ENCODE assay signal across 8 mouse cellular contexts in the genomic region with DNA sequence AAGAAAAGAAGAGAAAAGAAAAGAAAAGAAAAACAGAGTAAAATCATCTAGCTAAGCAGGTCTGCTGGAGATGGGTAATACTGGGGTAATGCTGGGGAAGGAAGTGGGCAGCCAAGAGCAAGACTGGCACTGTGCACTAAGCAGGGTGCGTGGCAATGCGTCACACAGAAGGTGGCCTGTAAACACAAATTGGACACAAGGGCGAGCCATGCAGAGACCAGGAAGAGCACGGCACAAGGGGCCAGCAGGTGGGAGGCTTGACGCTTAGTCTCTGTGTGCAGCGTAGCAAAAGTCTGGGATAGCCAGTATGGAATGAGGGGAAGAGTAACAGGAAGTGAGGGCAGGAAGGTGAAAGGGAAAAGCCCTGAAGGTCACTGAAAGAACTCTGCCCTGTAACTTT. TPM values are rescaled to one million over a fixed set of nuclear protein-coding genes. Genes with fewer than 3 reads are reported as not detected.
DNase-seq lines count a peak whose midpoint lies in the region; ATAC-seq and TF ChIP-seq lines count a peak whose summit lies in the region.
"Had no signal": no experiment of that assay in that cellular context is flagged by ENCODE, and none has a peak within 500 bp of the region (broad histone marks: within the 10 kb centered on the region; RNA-seq: fewer than 3 reads in every experiment).

No protein-coding gene starts in this region.

- peak overlapping the region; percentile 50 for H3K4me2 ChIP-seq in liver, postnatal 0 days (ENCODE audit: low read depth, low read length)
- H3K4me2 ChIP-seq: embryonic facial prominence, embryonic 13.5 days had no signal

- peak; percentile 8 for DNase-seq in urinary bladder, postnatal 14 days (ENCODE audit: low spot score)
- DNase-seq in urinary bladder, adult 2 months (ENCODE audit: low spot score), result no peak
- no peak for DNase-seq in embryonic facial prominence, embryonic 10.5 days (ENCODE audit: low spot score)
- DNase-seq in liver, postnatal 0 days, result peak; percentile 31
- DNase-seq in embryo, embryonic 11 days, result no peak
- DNase-seq in left cerebral cortex, postnatal 25 days (ENCODE audit: low spot score in 2 of 2), result no peak
- no peak for DNase-seq in right cerebral cortex, postnatal 36 days (ENCODE audit: low spot score in 2 of 2)

- intact Hi-C loops in left cerebral cortex, postnatal 25 days (cut with DNase I), result loop anchor here (10.0 kb wide), 2 partner anchors 403 to 953 kb away; a partner anchor contains a TSS

- H3K4me1 ChIP-seq in embryonic facial prominence, embryonic 10.5 days, result peaks cover 59% of the 10 kb centered on the region
- H3K4me1 ChIP-seq in liver, postnatal 0 days (ENCODE audit: insufficient read depth), result peaks cover 52% of the 10 kb centered on the region

- peak; percentile 66 for ATAC-seq in liver, postnatal 0 days

- H3K36me3 ChIP-seq in embryonic facial prominence, embryonic 10.5 days (replicated peaks), result peaks cover 5% of the 10 kb centered on the region; the same call in 1 of the 2 replicates
- H3K36me3 ChIP-seq in liver, postnatal 0 days (replicated peaks; ENCODE audit: insufficient read depth, low read length), result no peaks in the 10 kb centered on the region
- H3K36me3 ChIP-seq: embryonic facial prominence, embryonic 13.5 days had no signal

- H3K4me3 ChIP-seq in embryonic facial prominence, embryonic 10.5 days, result no peak overlapping the region
- 0 out of 2 replicates have a peak overlapping the region, but pooled peaks have one; percentile 11 for H3K4me3 ChIP-seq in liver, postnatal 0 days (ENCODE audit: low read depth, low read length)
- H3K4me3 ChIP-seq: embryonic facial prominence, embryonic 13.5 days had no signal

- H3K9me3 ChIP-seq in embryonic facial prominence, embryonic 10.5 days, result no peaks in the 10 kb centered on the region
- H3K9me3 ChIP-seq in liver, postnatal 0 days (ENCODE audit: low read length), result no peaks in the 10 kb centered on the region
- H3K9me3 ChIP-seq: embryonic facial prominence, embryonic 13.5 days had no signal

- no peak for TF ChIP-seq EP300 in liver, postnatal 0 days (IDR thresholded peaks at IDR 0.05; ENCODE audit: low read depth)

- peak overlapping the region; percentile 35; the same call in 1 of the 2 replicates for H3K27ac ChIP-seq in embryonic facial prominence, embryonic 10.5 days (replicated peaks)
- H3K27ac ChIP-seq in liver, postnatal 0 days (ENCODE audit: low read depth), result peak overlapping the region; percentile 69
- H3K27ac ChIP-seq: embryonic facial prominence, embryonic 13.5 days had no signal

- H3K27me3 ChIP-seq in embryonic facial prominence, embryonic 10.5 days (replicated peaks; ENCODE audit: low read depth, poor library complexity, severe bottlenecking), result no peaks in the 10 kb centered on the region
- H3K27me3 ChIP-seq in liver, postnatal 0 days (ENCODE audit: insufficient read depth, low read length), result no peaks in the 10 kb centered on the region
- H3K27me3 ChIP-seq: embryonic facial prominence, embryonic 13.5 days had no signal

- TF ChIP-seq CTCF in liver, postnatal 0 days (IDR thresholded peaks at IDR 0.05; ENCODE audit: low read depth), result no peak

- WGBS in embryonic facial prominence, embryonic 10.5 days, result 42% methylated on average over 6 of the region's 6 CpGs
- WGBS in liver, postnatal 0 days (ENCODE audit: insufficient replicate concordance), result 29% methylated on average over 6 of the region's 6 CpGs

- peak overlapping the region; percentile 41 for H3K9ac ChIP-seq in liver, postnatal 0 days (replicated peaks)
- H3K9ac ChIP-seq: embryonic facial prominence, embryonic 13.5 days had no signal

RNA-seq across cellular contexts. Expression of a gene that starts 6.9 kb away (rescaled TPM):
- 14.5 and 25.7 TPM in 2 replicates for polyA plus RNA-seq in urinary bladder, adult 2 months (2012; rRNA removed)
- polyA plus RNA-seq in embryonic facial prominence, embryonic 10.5 days (2016; fragmentation: Nextera tagmentation; extraction: Ambion mirVana), result 15.7 and 23.1 TPM in 2 replicates
- polyA plus RNA-seq in liver, postnatal 0 days (2015; fragmentation: Nextera tagmentation; extraction: Ambion mirVana), result 4.5 and 5.5 TPM in 2 replicates
- 100 to 1,000 TPM; 238 to 256 TPM for total RNA-seq in left cerebral cortex, postnatal 25 days (2021)

Comparison
In these comparisons a context has a peak if more than half of its experiments do, and no peak if none do; other contexts are left out.
1. DNase-seq: peak in urinary bladder, postnatal 14 days (single experiment) and liver, postnatal 0 days (single experiment); none in urinary bladder, adult 2 months (single experiment), embryonic facial prominence, embryonic 10.5 days (single experiment), embryo, embryonic 11 days (single experiment), left cerebral cortex, postnatal 25 days (0 of 2) and right cerebral cortex, postnatal 36 days (0 of 2).